Mouse (Mus musculus) MEL-GATA-1-ER (cell line): Measurements from ENCODE around the gene Chek2.

Experiments used
- DNase-seq: peaks from one replicate; pipeline ENCODE4 v3.0.0-alpha.2; 2012; ENCODE audit warnings: low read depth; ENCODE audit errors: extremely low read depth

The Chek2 gene

GRCm38 (mm10) chr5:110839678-110840365, at the start of gene Chek2, which contains the start of gene Hscb:
TSS of gene Chek2 (plus strand) at chr5:110839979.
TSS of gene Hscb (minus strand) at chr5:110839777.
- peak; percentile 99 for DNase-seq

DNA sequence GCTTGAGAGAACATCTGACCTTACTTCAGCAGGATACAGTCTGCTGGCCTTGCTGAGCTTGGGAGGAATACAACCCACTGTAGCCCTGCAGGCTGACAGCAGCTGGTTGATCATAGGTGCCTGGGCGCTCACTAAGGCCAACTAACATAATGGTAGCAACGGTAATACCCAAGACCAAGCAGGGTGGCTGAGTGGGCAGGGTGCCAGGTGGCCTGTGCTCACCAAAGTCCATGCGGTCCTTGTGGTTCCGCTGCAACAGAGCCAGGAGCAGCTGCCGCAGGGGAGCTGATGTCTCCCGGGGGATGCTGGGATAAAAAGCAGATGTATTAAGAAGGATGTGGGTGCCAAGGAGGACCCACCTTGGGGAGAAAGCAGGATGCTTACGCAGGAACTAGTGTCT, 45.4 kb upstream of the Chek2 start:
- DNase-seq, result no peak

DNA sequence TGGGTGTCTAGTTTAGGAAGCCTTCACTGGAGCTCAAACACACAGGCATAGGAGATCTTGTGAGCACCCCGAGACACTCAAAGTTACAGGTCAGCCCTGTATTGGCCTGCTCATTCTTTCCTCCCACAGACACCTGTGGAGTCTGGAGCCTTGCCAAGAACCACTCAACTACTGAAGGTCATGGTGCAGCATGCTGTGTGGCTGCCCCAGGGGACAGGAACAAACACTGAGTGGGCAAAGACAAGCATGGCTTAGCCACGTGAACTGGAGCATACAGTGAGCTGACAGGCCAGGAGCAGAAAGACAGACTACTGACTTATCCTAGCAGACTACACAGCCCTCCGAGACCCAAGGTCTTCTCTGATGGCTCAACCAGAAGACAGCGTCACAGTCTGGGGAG, 42.1 kb upstream of the Chek2 start:
- DNase-seq, result no peak

- no peak for DNase-seq
These were observed 38.6 kb upstream of the Chek2 start for GRCm38 (mm10) chr5:110801036-110801624.

- DNase-seq, result no peak
These were observed 37.6 kb upstream of the Chek2 start for GRCm38 (mm10) chr5:110802186-110802585.

DNA sequence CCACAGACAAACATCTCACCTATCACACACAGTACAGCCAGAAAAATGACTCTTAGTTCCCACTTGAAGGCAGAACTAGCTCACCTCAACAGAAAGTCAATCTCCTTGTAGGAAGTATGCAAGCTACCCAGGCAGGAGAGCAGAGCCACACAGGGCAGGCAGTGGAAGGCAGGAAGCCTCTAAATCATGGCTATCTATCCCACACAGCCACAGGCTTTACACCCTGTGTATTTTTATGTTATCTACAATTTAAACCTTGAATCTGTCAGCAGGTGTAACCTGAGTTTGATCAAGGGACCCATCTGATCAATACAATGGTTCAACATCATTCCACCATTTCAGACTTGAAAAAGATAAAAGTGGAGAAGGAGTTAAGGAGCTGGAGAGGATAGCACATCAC, 37.0 kb upstream of the Chek2 start:
- no peak for DNase-seq

- DNase-seq, result no peak
These were observed 35.6 kb upstream of the Chek2 start for GRCm38 (mm10) chr5:110804012-110804743.

DNA sequence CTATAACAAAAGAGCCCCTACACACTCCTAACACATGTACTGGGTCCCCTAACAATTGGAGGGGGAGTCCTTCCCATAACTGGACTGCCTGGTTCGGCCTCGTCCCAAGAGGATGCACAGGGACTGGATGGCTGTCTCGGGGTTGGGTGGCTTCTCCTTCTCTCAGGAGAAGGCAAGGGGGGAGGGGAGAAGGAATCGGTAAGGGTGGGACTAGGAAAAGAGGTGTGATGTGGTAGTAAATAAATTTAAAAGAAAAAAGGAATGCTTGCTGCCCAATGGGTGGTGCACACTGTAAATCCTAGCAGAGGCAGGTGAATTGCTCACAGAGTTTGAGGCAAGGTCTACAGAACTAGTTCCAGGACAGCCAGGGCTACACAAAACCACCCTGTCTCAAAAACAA, 33.6 kb upstream of the Chek2 start:
- no peak for DNase-seq

DNA sequence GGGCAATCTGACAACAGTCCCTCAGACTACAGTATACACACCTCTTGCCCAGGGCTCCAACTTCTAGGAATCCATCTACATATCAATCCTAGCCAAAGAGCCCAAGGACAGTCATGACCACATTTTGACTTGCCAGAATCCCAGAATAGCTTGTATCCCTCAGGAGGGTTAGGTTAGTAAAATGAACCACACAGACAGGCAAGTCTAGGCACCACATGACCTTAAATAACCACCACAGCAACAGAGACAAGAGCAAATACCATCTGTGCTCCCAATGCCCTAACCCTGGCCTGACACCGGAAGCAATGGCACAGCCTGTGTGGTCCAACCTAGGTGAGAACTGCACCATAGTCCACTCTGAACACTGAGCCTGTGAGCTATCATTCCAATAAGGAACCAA, 33.1 kb upstream of the Chek2 start:
- no peak for DNase-seq

GRCm38 (mm10) chr5:110807453-110807852, 32.3 kb upstream of the Chek2 start:
- DNase-seq, result no peak

DNA sequence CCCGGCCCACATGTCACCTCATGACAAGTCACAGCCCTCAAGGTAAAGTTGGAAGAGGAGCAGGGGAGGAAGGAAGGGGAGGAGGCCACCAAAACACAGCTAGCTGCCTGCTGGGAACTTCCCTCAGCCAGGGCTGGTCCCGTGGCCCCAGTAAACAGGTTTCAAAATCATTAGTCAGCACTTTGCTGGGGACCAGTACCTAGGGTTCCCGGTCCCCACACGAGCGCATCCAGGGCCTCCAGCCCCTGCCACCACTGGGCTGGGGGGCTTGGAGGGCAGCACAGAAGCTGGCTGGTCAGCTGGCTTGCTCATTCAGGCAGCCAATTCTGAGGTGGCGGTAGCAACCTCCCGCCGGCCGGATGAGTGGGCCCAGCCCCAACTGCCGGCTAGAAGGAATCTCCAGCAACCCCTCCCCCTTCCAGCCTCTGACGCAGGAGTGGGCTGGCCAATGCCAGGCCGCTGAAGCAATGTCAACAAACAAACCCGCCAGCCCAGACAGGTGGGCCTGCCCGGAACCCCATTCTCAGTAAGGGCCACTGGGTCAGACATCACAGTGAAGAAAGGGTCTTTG, 31.6 kb upstream of the Chek2 start:
- peak; percentile 33 for DNase-seq

GRCm38 (mm10) chr5:110808821-110809666, 30.7 kb upstream of the Chek2 start:
- DNase-seq, result peak; percentile 8

- peak; percentile 84 for DNase-seq
These were observed 30.0 kb upstream of the Chek2 start, which contains the start of gene Ulk1 for GRCm38 (mm10) chr5:110809667-110810325. TSS of gene Ulk1 (minus strand) at chr5:110810097.

- DNase-seq, result no peak
These were observed 15.4 kb upstream of the Chek2 start for GRCm38 (mm10) chr5:110824421-110824820.

DNA sequence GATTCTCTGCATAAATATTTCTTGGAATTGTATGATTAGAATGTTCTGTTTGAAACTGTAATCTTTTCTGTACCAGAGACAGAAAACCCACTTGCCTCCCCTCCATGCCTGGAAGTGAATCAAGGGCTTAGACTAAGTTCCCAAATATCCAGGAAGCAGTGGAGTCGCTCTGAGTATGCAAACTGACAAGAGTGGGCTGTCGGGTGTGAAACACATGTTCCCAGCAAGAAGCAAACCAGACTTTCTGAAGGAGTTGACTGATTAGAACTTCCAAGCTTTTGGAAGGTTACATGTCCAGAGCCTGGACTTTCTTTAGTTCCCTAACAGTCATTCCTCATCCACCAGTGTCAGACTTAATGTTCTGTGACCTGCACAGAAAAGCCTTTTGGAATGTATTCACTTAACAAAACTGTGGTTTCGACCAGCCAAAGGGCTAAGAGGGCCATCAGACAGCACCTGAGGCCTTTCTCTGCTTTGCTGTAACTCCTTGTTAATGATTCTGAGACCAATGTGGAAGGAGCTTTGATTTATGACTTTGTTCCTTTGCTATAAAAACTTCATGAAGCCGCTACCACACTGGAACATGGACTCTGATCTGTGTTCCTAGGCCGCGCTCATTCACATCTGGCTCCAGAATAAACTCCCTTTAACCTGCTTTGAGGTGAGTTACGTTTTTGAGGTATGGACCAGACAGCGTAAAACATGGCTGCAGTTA, 12.8 kb upstream of the Chek2 start:
- no peak for DNase-seq

GRCm38 (mm10) chr5:110827576-110827975, 12.2 kb upstream of the Chek2 start:
- no peak for DNase-seq

DNA sequence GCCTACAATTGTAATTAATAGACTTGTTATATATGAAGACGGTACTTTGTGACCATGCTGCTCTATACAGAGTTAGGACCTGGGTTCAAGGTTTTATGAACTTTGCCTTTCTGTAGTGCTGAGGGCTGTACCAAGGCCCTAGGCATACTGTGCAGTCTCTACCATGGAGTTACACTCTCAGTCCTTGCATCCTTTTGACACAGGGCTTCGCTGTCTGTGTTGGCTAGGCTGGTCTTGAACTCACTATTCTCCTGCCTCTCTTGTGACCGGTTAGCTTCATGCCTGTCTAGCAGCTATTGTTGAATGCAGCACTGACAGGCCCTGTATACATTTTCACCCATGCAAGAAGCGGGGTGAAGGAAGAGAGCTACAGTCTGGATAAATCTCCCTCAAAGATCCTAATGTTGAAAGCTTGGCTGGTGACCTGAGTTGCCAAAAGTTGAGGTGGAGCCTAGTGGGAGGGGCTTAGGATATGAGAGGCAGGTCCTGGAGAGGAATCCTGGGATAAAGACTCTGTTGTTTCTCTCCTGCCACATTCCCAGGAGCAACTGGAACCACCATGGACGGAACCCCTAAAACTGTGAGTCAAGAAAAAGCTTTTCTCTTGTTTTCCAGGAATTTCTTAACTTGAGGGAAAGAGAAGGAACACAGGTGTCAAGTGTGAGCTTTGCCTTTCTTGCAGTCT, 8.6 kb upstream of the Chek2 start:
- DNase-seq, result no peak

DNA sequence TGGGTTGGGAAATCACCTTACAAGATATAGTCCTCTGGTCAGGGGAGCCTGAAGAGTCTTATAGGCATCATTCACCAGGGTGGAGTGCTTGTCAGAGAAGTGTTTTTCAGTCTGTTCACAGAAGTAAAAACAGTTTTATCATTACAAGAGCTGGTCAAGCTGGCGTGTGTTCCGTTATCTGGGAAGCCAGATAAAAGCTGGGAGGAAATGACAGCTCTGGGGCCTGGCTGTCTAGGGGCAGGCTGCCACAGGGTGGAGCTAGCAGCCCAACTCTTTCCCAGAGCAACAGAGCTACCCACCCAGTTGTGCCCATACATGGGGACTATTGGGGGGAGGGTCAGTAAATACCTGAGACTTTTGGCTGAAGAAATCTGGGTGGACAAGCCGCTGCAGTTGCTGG, 3.8 kb upstream of the Chek2 start:
- peak; percentile 94 for DNase-seq

- peak; percentile 25 for DNase-seq
These were observed 1.8 kb upstream of the Chek2 start for GRCm38 (mm10) chr5:110838016-110838415.
